Mouse (Mus musculus) heart, adult 2 months (tissue): ENCODE measurements at regions not wholly inside any gene's neighbourhood (a gene's known extent, or its start where the extent isn't known, plus 50 kb on each side); places are given as distances from the start of the nearest gene placed in this dataset.

Experiments used
- DNase-seq, 2 experiments: peaks; one replicate each; pipeline ENCODE4 v3.0.0; 2021
- H3K27ac ChIP-seq: fragments of 200-600 bp; 2 replicates; pipeline ENCODE4 v1.8.1; 2022
- H3K27me3 ChIP-seq: fragments of 200-500 bp; 2 replicates; pipeline ENCODE4 v1.6.1; 2012; ENCODE audit warnings: mild to moderate bottlenecking, low read length, inconsistent platforms, mixed read lengths; ENCODE audit not compliant: control insufficient read depth, insufficient read depth
- H3K36me3 ChIP-seq: fragments of 200-500 bp; 2 replicates; pipeline ENCODE4 v1.6.1; 2012; ENCODE audit warnings: low read length, inconsistent platforms; ENCODE audit not compliant: control insufficient read depth, insufficient read depth
- H3K4me1 ChIP-seq: fragments of 200-500 bp; 2 replicates; pipeline ENCODE4 v1.6.1; 2011; ENCODE audit warnings: low read length; ENCODE audit not compliant: control insufficient read depth, insufficient read depth
- H3K4me3 ChIP-seq: fragments of 200-600 bp; 2 replicates; pipeline ENCODE4 v1.8.1; 2022
- H3K79me2 ChIP-seq: fragments of 200-500 bp; replicated peaks from 2 replicates; pipeline ENCODE4 v1.6.1; 2012; ENCODE audit warnings: mild to moderate bottlenecking, inconsistent platforms, low read length, moderate library complexity, mixed read lengths; ENCODE audit not compliant: control insufficient read depth, insufficient read depth
- H3K9ac ChIP-seq: fragments of 200-500 bp; 2 replicates; pipeline ENCODE4 v1.6.1; 2012; ENCODE audit warnings: low read depth, mild to moderate bottlenecking, control low read depth, inconsistent platforms, low read length, mixed read lengths
- CTCF ChIP-seq: fragments of 200-600 bp; IDR thresholded peaks from 2 replicates; pipeline ENCODE4 v1.8.1; 2022; ENCODE audit warnings: antibody characterized with exemption, mild to moderate bottlenecking, moderate library complexity
- EP300 ChIP-seq: fragments of 200-500 bp; IDR thresholded peaks from 2 replicates; pipeline ENCODE4 v1.6.1; 2011; ENCODE audit warnings: low read depth, low read length, control low read depth; ENCODE audit not compliant: insufficient read depth
- POLR2A ChIP-seq: fragments of 200-500 bp; IDR thresholded peaks from 2 replicates; pipeline ENCODE4 v1.6.1; 2011; ENCODE audit warnings: mild to moderate bottlenecking, low read depth, low read length, control low read depth; ENCODE audit not compliant: insufficient read depth
- WGBS: fragments of 180-500 bp; shearing (Covaris S2); methylation state at CpG from one replicate; pipeline ENCODE4 v1.1.7; 2018; 5-methylcytosine and 5-hydroxymethylcytosine counted together
- intact Hi-C: fragments of 180-260 bp; cut with DNase I; formaldehyde crosslinking; loops from one replicate; pipeline ENCODE4 v1.15.1; 2025

DNA sequence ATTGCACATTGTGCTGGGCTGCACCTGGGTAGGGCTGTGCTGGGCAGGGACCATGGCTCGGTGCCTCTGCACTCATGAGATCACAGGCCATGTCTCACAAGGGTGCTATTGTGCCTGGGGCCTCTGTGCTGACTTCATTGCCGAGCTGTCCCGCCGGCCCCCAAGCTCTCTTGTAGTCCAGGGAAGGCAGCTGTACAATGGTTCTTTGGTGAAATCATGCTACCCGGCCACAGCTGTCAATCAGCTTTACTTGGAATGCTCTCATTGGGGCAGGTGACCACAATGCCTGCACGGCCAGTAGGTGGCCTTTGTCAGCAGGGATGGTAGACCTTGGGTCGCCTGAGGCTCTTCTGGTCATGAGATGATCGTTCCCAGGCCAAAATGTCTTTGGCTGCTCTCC lies 184.1 kb downstream of the 1500009L16Rik start:
- peak; percentile 37 to 56 for DNase-seq
- Histone ChIP-seq H3K27me3 (no peaks in the 10 kb centered on the region), H3K27ac (no peak overlapping the region), H3K4me1 (no peaks in the 10 kb centered on the region), H3K4me3 (no peak overlapping the region), H3K9ac (no peak overlapping the region), H3K36me3 (no peaks in the 10 kb centered on the region), H3K79me2 (no peaks in the 10 kb centered on the region)
- intact Hi-C loops = no loop called here
- 59% methylated on average over 8 of the region's 8 CpGs for WGBS
- TF ChIP-seq CTCF (peak; percentile 62), EP300 (peak; percentile 90), POLR2A (no peak)

DNA sequence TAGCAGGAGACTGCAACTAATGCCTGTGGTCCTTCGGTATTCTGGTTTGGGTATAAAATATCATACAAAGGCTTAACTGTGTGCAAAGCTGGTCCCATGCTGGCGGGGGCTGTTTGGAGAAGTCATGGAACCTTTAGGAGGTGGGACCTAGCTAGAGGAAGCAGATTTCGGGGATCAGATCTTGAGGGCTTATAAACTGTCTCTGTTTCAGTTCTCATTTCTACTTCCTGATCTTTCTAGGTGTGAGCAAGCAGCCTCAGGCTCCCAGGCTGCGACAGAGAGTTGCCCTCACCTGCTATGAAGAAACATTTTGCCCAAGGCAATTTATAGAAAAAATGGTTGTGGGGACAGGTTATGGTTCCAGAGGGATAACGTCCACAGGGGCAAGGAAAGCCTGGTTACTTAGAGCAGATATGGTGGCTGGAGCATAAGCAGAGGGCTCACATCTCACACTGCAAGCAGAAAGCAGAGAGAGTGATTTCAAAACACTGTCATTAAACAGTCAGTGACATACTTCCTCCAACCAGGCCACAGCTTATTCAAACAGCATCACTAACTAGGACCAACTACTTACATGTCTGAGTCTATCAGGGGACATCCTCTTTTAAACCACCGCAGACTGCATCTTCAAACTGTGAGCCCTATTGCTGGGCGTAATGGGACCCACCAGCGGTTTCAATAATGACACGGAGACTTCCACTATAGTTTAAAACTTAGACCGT lies 188.1 kb downstream of the 1500009L16Rik start:
- Histone ChIP-seq H3K36me3 (no peaks in the 10 kb centered on the region), H3K9ac (no peak overlapping the region), H3K27me3 (no peaks in the 10 kb centered on the region), H3K79me2 (no peaks in the 10 kb centered on the region), H3K27ac (no peak overlapping the region), H3K4me3 (no peak overlapping the region), H3K4me1 (no peaks in the 10 kb centered on the region; the same call in 1 of the 2 replicates)
- intact Hi-C loops = no loop called here
- no peak for DNase-seq
- 93% methylated on average over 10 of the region's 10 CpGs for WGBS
- TF ChIP-seq POLR2A (no peak), CTCF (no peak), EP300 (no peak)

DNA sequence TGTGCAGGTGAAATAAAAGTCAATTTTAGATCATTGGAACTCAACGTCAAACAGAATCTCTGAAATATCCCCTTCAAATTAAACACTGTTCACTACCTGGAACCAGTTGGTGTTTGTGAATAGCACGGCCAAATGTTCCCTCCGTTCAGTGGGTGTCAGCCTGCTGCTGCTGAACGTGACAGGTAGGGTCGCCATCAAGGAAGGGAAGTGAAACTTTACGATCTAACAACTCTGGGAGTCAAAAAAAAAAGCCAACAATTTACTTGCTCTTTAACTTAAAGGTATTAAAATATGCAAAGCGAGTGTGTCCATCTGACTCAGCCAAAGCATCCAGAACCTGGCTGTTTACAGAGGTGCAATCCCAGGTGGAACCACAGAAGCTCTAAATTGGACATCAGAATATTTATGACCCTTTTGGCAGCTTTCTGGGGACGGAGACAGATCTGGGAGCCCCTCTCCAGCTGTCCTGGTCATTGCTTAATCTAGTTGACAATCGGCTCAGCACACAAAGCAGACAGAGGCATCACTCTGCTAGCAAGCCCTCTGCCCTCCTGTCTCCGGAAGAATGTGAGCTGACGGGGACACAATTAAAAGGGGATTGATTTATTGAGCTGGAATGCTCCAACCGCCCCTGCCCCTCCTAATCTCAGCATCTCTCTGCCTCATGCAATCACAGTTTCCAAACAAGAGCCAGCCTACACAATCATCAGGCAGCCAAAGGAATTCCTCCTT lies 191.9 kb downstream of the 1500009L16Rik start:
- Histone ChIP-seq H3K27me3 (no peaks in the 10 kb centered on the region), H3K4me3 (no peak overlapping the region), H3K36me3 (no peaks in the 10 kb centered on the region), H3K9ac (no peak overlapping the region), H3K79me2 (no peaks in the 10 kb centered on the region), H3K27ac (no peak overlapping the region), H3K4me1 (peaks cover 3% of the 10 kb centered on the region; the same call in 1 of the 2 replicates)
- intact Hi-C loops = no loop called here
- DNase-seq = no peak
- WGBS = 80% methylated on average over 12 of the region's 12 CpGs
- TF ChIP-seq EP300 = no peak
- TF ChIP-seq CTCF = no peak
- no peak for TF ChIP-seq POLR2A

DNA sequence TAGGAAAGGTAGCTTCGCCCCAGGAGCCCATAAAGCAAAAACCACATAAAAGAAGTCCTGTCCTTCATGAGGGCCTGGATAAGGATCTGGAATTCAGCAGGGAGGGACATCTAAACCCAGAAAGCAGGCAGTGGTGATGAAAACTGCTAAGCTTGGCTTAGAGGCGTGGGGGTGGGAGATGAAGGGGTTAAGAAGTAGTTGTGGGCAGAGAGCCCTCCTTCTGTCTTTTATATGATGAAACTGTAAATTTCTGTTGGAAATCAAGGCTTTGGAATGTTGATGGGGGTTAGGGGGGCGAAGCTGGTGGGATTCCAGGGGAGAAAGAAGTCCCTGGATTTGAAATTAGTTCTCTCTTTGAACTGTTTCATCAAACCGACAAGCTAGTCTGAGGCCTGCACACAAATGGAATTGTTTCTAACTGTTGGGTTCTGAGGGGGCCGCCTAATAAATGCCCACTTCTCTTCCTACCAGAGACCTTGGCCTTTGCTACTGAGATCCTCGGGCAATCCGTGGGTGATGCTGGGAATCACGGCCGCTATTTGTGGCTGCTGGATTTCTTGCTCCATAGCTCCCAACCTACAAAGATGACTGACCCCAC lies 192.6 kb downstream of the 1500009L16Rik start:
- no peak overlapping the region for H3K9ac ChIP-seq
- WGBS = 87% methylated on average over 9 of the region's 9 CpGs
- H3K27ac ChIP-seq = no peak overlapping the region
- no peaks in the 10 kb centered on the region for H3K36me3 ChIP-seq
- DNase-seq = no peak
- intact Hi-C loops = no loop called here
- TF ChIP-seq POLR2A = no peak
- TF ChIP-seq CTCF = no peak
- no peak for TF ChIP-seq EP300
- H3K27me3 ChIP-seq = no peaks in the 10 kb centered on the region
- no peak overlapping the region for H3K4me3 ChIP-seq
- H3K79me2 ChIP-seq = no peaks in the 10 kb centered on the region
- peaks cover 3% of the 10 kb centered on the region; the same call in 1 of the 2 replicates for H3K4me1 ChIP-seq

DNA sequence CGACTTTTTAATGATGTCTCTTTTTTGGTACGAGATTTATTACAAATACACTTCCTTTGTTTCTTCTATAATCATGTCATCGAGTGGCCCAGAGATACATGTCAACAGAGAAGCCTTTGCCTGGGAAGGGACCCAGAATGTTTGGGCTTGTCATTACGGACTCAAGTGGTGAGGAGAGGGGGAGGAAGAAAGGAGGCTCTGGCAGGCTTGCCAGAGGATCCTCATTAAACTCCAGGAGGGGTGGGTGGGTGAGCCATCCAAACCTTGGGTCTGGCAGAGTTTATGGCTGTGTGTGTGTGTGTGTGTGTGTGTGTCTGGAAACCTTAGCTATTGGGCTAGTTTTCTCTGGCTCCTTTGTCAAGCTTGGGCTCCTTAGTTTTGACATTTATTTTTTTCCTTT lies 204.3 kb downstream of the 1500009L16Rik start:
- WGBS = 57% methylated on average over 4 of the region's 4 CpGs
- Histone ChIP-seq H3K27ac (no peak overlapping the region), H3K36me3 (no peaks in the 10 kb centered on the region), H3K79me2 (no peaks in the 10 kb centered on the region), H3K4me1 (peaks cover 5% of the 10 kb centered on the region), H3K27me3 (no peaks in the 10 kb centered on the region), H3K9ac (no peak overlapping the region), H3K4me3 (no peak overlapping the region)
- TF ChIP-seq POLR2A = no peak
- TF ChIP-seq EP300 = no peak
- no peak for TF ChIP-seq CTCF
- no peak for DNase-seq
- intact Hi-C loops = no loop called here

DNA sequence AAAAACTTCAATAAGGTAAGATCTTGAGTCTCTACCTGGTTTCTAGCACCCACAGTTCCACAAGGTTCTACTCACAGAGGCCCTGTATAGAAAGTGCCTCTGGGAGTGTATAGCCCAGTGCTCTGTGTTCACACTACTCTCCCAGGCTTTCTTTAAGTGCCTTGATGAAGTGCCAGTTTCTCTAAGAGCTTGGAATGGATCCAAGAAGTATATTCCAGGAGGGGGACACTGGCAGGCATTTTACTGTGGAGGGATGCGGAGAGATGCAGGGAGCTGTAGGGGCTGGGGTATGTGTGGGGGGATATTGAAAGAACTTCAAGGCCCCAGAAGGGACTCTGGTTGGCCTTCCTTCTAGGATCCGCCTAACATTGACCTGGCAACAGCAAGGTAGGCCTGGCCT lies 204.9 kb downstream of the 1500009L16Rik start:
- WGBS = 100% methylated on average over 2 of the region's 2 CpGs
- DNase-seq = no peak
- H3K27ac ChIP-seq = no peak overlapping the region
- intact Hi-C loops = no loop called here
- H3K79me2 ChIP-seq = no peaks in the 10 kb centered on the region
- H3K4me1 ChIP-seq = peaks cover 4% of the 10 kb centered on the region
- H3K36me3 ChIP-seq = no peaks in the 10 kb centered on the region
- TF ChIP-seq CTCF (no peak), EP300 (no peak), POLR2A (no peak)
- H3K9ac ChIP-seq = no peak overlapping the region
- no peaks in the 10 kb centered on the region for H3K27me3 ChIP-seq
- no peak overlapping the region for H3K4me3 ChIP-seq
